Mouse (Mus musculus) megakaryocyte-erythroid progenitor cell, adult 5-6 weeks (primary cell): ENCODE results near the gene Klk1b5. TPM values are rescaled to one million over a fixed set of nuclear protein-coding genes. Genes with fewer than 3 reads are reported as not detected.
"Not testable (repeated sequence)": the region's sequence is repeated elsewhere in the genome, so short reads cannot be mapped to it uniquely, and the experiment has no call there.

Experiments
- ATAC-seq: replicated peaks from 2 replicates; pipeline ENCODE4 v1.8.0; 2016; ENCODE audit warnings: mild to moderate bottlenecking, inconsistent platforms; ENCODE audit not compliant: severe bottlenecking, poor library complexity, low FRiP score, low TSS enrichment
- total RNA-seq, 2 experiments: library from RNA; stranded (forward) in 1 of 2; stranded (reverse) in 1 of 2; fragments of 200-1000, 215-1000 nt in 1 of 2; fragments of >200 nt in 1 of 2; fragmentation: Nextera tagmentation in 1 of 2; gene quantifications; 2 replicates each; pipeline ENCODE4 v1.2.3; 2014 to 2017

Gene Klk1b5
- total RNA-seq, 2 experiments from 2014 or later: not detected

DNA sequence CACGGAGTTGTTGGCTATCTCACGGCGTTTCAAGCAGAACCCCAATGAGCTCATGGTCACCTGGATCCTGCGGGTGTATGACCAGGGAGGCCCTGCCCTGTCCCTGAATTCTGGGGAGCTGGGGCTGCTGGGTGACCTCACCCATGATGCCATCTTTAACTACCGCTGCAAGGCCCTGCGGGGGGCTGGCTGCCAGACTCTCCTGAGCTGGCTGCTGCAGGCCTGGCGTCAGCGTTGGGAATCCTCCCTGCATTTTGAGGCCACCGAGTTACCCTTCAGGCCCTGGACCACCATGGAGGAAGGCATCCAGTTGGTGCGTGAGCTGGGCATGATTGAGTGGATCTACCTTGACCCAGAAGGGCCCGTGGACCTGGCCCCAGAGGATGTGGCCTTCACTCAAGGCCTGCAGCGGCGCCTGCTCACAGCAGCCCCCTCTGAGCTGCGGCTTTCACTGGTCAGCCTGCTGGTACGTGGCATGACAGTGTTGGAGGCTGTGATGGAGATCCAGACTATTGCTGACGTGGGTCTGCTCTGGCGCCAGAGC, 35.1 kb downstream of the Klk1b5 start:
- ATAC-seq: not testable (repeated sequence)

DNA sequence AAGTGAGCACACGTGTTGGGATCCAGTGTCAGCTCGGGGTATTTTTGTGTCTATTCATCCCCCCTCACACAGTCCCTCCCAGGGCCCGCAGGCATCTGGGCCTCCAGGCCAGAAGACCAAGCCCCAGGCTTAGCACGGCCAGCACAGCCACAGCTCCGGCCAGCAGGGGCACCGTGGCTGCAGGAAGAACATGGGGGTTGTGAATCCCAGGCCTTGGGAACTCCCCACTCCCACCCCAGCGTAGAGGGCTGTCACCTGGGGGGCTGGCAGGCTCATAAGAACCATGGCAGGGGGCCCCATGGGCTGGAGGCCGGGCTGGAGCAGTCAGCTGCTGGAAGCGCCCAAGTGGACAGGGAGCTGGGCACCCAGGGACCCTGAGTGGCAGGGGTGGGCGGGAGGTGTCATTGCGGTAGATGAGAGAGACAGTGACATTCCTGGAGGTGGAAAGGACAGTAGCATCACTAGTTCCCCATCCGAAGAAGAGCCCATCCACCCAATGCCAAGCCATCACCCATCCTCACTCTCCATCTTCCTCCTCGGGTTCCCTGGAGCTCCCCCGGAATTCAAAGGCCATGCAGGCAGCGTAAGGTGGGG, 37.4 kb downstream of the Klk1b5 start:
- no peak for ATAC-seq

DNA sequence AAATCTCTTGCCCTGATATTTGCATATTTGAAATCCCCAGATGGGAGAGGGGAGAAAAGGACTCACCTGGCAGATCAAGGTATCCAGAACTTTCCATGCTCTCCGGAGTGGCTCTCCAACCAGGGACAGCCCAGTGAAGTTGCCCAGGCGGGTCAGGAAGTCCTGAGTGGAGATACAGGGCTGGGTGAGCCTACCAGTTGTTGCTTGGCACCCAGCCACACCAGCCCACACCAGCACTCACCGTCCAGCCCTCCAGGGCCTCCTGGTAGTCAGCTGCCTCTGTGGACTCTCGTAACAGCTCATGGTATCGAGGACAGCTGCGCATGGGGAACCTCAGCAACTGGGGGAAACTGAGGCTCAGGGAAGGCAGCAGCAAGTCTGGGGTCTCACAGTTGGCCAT, 39.2 kb downstream of the Klk1b5 start:
- no peak for ATAC-seq

DNA sequence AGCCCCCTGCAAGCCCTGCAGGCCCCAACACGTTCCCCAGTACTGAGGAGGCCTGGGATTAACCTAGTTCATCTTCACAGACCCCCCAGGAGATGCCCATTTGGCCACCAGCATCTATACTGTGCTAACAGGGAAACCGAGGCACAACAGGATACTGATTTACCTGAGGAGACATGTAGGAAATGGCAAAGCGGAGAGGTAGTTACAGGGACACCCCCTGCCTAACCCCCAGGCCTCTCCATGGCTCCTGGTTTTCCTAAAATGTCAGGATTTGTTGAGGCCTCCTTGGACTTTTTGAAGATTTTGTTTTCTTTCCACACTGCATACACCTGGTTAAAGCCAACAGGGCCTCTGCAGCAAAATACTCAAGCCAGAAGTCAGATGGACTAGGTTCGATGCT, 41.5 kb downstream of the Klk1b5 start, which contains the start of gene Acp4:
Gene Acp4, minus strand, starts transcription at position 101 of the 400 bp plus-strand sequence.
- ATAC-seq: no peak

DNA sequence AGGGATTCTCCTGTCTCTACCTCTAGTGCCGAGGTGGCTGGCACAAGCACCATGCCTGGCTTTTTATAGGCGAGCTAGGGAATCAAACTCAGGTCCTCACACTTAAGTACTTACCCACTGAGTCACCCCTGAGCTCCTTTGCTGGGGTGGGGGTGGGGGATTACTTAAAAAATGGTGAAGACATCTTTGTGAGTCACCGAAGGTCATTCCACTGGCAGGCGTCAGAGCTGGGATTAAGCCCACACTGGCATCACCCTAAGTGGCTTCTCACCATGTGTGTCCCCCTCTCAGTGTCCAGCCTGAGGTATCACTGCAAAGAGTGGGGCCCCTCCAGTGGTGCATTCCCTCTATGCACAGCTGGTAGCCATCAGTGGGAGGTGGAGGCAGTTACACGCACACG, 44.7 kb downstream of the Klk1b5 start:
- no peak for ATAC-seq

DNA sequence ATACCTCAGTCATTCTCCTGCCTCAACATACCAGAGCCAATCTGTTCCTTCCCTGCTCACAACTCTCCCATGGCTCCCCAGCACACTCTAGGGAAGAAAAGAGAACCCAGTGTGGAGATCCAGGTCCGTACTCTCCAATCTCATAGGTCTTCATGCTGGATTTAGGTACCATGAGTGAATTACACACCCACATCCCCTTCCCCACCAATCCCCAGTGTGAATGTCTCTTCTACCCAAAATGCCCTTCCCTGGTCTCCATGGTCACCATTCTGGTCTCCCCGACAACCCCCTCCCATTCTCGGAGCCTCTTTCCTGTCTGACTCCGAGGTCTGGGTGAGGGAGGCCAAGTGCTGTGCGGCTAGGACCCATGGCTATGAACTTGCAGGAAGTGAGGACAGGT, 45.4 kb downstream of the Klk1b5 start, which contains the start of gene Gm15517:
Gene Gm15517, plus strand, starts transcription at position 301 of the 400 bp plus-strand sequence.
- ATAC-seq: no peak

DNA sequence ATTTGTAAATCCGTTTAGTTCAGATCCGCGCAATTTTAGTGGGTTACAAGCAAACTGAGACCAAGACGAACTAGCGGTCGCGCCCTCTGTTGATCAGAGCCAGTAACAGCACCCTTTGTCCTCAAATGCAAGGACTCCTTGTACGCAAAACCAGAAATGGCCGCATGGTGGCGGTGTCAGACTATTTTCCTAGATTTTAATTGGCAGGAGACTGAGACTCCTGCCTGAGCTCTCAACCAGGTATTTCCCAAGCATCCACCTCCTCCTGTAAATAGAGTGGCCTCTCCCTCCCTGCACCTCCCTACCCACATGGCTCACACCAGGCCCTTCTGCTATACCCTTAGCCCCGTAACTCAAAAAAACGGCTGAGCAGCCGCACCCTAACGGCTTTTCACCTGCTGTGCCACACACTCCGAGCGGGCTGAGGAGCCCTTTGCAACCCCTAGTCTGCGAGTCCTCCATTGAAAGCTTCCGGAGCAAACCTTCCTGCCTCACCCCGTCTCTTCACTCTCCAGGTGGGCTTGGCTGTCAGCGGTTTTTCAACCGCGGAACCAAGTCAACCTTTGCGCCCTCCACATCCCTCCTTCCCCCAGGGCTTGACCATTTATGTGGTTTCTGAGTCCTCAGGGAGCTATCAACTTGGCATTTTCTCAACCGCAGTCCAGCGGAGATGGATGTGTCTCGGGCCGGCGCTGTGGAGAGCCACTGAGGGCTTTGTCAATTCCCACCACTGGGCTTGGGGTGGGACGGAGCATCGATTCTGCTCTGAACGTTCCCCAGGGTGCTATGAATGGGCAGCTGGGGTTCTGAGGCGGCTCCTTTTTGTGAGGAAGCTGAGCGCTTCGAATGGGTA, 47.3 kb downstream of the Klk1b5 start:
- ATAC-seq: peak; percentile 85

DNA sequence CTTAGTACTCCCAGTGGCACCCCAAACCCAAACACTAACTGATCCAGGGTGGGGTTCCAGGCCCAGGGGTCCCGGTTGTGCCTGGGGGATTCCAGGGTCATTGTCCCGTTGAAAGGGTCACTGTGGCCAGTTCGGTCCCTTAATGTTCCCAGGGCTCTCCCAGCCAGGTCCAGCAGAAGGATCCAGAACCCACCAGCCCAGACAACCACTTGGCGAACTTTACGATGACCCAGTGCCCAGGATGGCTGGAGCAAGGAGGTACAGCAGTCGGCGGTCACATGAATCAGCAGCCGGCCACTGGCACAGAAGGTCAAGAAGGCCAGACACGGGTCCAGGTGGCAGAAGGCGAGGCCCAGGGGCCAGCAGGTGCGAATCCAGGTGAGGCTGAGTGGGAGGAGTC, 52.4 kb downstream of the Klk1b5 start:
- no peak for ATAC-seq

DNA sequence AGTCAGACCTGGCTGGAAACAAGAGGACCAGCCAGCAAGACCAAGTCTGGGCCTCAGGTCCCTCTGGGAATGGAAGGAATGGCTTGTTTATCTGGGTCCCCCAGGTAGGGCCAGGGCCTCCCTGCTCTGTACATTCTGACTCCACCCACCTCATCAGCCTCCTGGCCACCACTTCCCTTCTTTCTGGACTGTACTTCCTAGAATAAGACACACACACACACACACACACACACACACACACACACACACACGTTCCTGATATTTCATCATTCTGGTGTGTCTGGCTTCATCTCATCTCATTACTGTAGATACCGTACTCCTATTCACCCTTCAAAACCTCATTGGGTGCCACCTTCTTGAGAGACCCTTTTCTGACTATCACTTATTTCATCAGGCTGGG, 53.7 kb downstream of the Klk1b5 start:
- no peak for ATAC-seq

Other genes starting within 250 kb of the Klk1b5 start
- gene Klk1b1, start 249.2 kb upstream of the Klk1b5 start, total RNA-seq (2014; fragmentation: Nextera tagmentation): not detected in 2 replicates
- not detected in 2 replicates for gene Klk1b1, start 249.2 kb upstream of the Klk1b5 start, total RNA-seq (2017)
- not detected in 2 replicates for gene Klk1b9, start 239.9 kb upstream of the Klk1b5 start, total RNA-seq (2014; fragmentation: Nextera tagmentation)
- not detected in 2 replicates for gene Klk1b9, start 239.9 kb upstream of the Klk1b5 start, total RNA-seq (2017)
- not detected in 2 replicates for gene Klk1b11, start 220.1 kb upstream of the Klk1b5 start, total RNA-seq (2014; fragmentation: Nextera tagmentation)
- not detected in 2 replicates for gene Klk1b11, start 220.1 kb upstream of the Klk1b5 start, total RNA-seq (2017)
- not detected in 2 replicates for gene Klk1b26, start 203.8 kb upstream of the Klk1b5 start, total RNA-seq (2014; fragmentation: Nextera tagmentation)
- not detected in 2 replicates for gene Klk1b26, start 203.8 kb upstream of the Klk1b5 start, total RNA-seq (2017)
- gene Klk1b27, start 163.7 kb upstream of the Klk1b5 start, total RNA-seq (2014; fragmentation: Nextera tagmentation): not detected in 2 replicates
- not detected in 2 replicates for gene Klk1b27, start 163.7 kb upstream of the Klk1b5 start, total RNA-seq (2017)
- not detected in 2 replicates for gene Klk1b21, start 113.6 kb upstream of the Klk1b5 start, total RNA-seq (2014; fragmentation: Nextera tagmentation)
- gene Klk1b21, start 113.6 kb upstream of the Klk1b5 start, total RNA-seq (2017): not detected in 2 replicates
- gene Klk1b22, start 103.3 kb upstream of the Klk1b5 start, total RNA-seq (2014; fragmentation: Nextera tagmentation): not detected in 2 replicates
- gene Klk1b22, start 103.3 kb upstream of the Klk1b5 start, total RNA-seq (2017): not detected in 2 replicates
- not detected in 2 replicates for gene Klk1b16, start 79.2 kb upstream of the Klk1b5 start, total RNA-seq (2014; fragmentation: Nextera tagmentation)
- not detected in 2 replicates for gene Klk1b16, start 79.2 kb upstream of the Klk1b5 start, total RNA-seq (2017)
- gene Klk1b24, start 27.7 kb upstream of the Klk1b5 start, total RNA-seq (2014; fragmentation: Nextera tagmentation): not detected in 2 replicates
- not detected in 2 replicates for gene Klk1b24, start 27.7 kb upstream of the Klk1b5 start, total RNA-seq (2017)
- not detected in 2 replicates for gene Klk1b3, start 17.8 kb upstream of the Klk1b5 start, total RNA-seq (2014; fragmentation: Nextera tagmentation)
- not detected in 2 replicates for gene Klk1b3, start 17.8 kb upstream of the Klk1b5 start, total RNA-seq (2017)
- not detected in 2 replicates for gene Klk1b4, start 8.5 kb upstream of the Klk1b5 start, total RNA-seq (2014; fragmentation: Nextera tagmentation)
- gene Klk1b4, start 8.5 kb upstream of the Klk1b5 start, total RNA-seq (2017): not detected in 2 replicates
- gene Klk1, start 9.4 kb downstream of the Klk1b5 start, total RNA-seq (2014; fragmentation: Nextera tagmentation): not detected in 2 replicates
- gene Klk1, start 9.4 kb downstream of the Klk1b5 start, total RNA-seq (2017): not detected in 2 replicates
- not detected in 2 replicates for gene Gm36864, start 20.2 kb downstream of the Klk1b5 start, total RNA-seq (2014; fragmentation: Nextera tagmentation)
- gene Gm36864, start 20.2 kb downstream of the Klk1b5 start, total RNA-seq (2017): not detected in 2 replicates
- gene 1700028J19Rik, start 30.8 kb downstream of the Klk1b5 start, total RNA-seq (2014; fragmentation: Nextera tagmentation): 1.2 TPM in 1 of 2 replicates, not detected in the other
- gene 1700028J19Rik, start 30.8 kb downstream of the Klk1b5 start, total RNA-seq (2017): 0.46 TPM in 1 of 2 replicates, not detected in the other
- 93.5 and 176 TPM in 2 replicates for gene 2410002F23Rik, start 30.8 kb downstream of the Klk1b5 start, total RNA-seq (2014; fragmentation: Nextera tagmentation)
- 77.1 and 113 TPM in 2 replicates for gene 2410002F23Rik, start 30.8 kb downstream of the Klk1b5 start, total RNA-seq (2017)
- not detected in 2 replicates for gene Acp4, start 41.4 kb downstream of the Klk1b5 start, total RNA-seq (2014; fragmentation: Nextera tagmentation)
- gene Acp4, start 41.4 kb downstream of the Klk1b5 start, total RNA-seq (2017): not detected in 2 replicates
- not detected in 2 replicates for gene Gm15517, start 45.5 kb downstream of the Klk1b5 start, total RNA-seq (2014; fragmentation: Nextera tagmentation)
- gene Gm15517, start 45.5 kb downstream of the Klk1b5 start, total RNA-seq (2017): not detected in 2 replicates
- gene Clec11a, start 91.0 kb downstream of the Klk1b5 start, total RNA-seq (2014; fragmentation: Nextera tagmentation): 0.74 and 0.77 TPM in 2 replicates
- 1.7 and 4.3 TPM in 2 replicates for gene Clec11a, start 91.0 kb downstream of the Klk1b5 start, total RNA-seq (2017)
- gene Shank1, start 94.3 kb downstream of the Klk1b5 start, total RNA-seq (2014; fragmentation: Nextera tagmentation): 0.22 and 1.3 TPM in 2 replicates
- gene Shank1, start 94.3 kb downstream of the Klk1b5 start, total RNA-seq (2017): 0.27 TPM in 1 of 2 replicates, not detected in the other
- gene Syt3, start 168.2 kb downstream of the Klk1b5 start, total RNA-seq (2014; fragmentation: Nextera tagmentation): not detected in 2 replicates
- gene Syt3, start 168.2 kb downstream of the Klk1b5 start, total RNA-seq (2017): 0.61 TPM in 1 of 2 replicates, not detected in the other
- not detected in 2 replicates for gene 1700008O03Rik, start 169.9 kb downstream of the Klk1b5 start, total RNA-seq (2014; fragmentation: Nextera tagmentation)
- gene 1700008O03Rik, start 169.9 kb downstream of the Klk1b5 start, total RNA-seq (2017): 0.65 TPM in 1 of 2 replicates, not detected in the other
- gene Lrrc4b, start 213.1 kb downstream of the Klk1b5 start, total RNA-seq (2014; fragmentation: Nextera tagmentation): not detected in 2 replicates
- not detected in 2 replicates for gene Lrrc4b, start 213.1 kb downstream of the Klk1b5 start, total RNA-seq (2017)
- not detected in 2 replicates for gene Aspdh, start 249.4 kb downstream of the Klk1b5 start, total RNA-seq (2014; fragmentation: Nextera tagmentation)
- gene Aspdh, start 249.4 kb downstream of the Klk1b5 start, total RNA-seq (2017): not detected in 2 replicates